Mouse (Mus musculus) spleen, adult 2 months (tissue): Measurements from ENCODE around the gene Dcaf5.

Experiments used
- CTCF ChIP-seq: fragments of 200-500 bp; IDR thresholded peaks from 2 replicates; pipeline ENCODE4 v1.5.1; 2011; ENCODE audit warnings: mild to moderate bottlenecking, inconsistent platforms; ENCODE audit not compliant: insufficient read depth, insufficient read length, insufficient replicate concordance; ENCODE audit errors: extremely low read depth
- POLR2A ChIP-seq: fragments of 200-500 bp; IDR thresholded peaks from 2 replicates; pipeline ENCODE4 v1.6.1; 2011; ENCODE audit warnings: low read depth, low read length, inconsistent platforms

GRCm38 (mm10) chr12:80285890-80286289 lies 150.5 kb downstream of the Dcaf5 start:
- TF ChIP-seq CTCF (no peak), POLR2A (no peak)
